Mouse (Mus musculus): Measurements from ENCODE around the gene Ubac2.

DNA sequence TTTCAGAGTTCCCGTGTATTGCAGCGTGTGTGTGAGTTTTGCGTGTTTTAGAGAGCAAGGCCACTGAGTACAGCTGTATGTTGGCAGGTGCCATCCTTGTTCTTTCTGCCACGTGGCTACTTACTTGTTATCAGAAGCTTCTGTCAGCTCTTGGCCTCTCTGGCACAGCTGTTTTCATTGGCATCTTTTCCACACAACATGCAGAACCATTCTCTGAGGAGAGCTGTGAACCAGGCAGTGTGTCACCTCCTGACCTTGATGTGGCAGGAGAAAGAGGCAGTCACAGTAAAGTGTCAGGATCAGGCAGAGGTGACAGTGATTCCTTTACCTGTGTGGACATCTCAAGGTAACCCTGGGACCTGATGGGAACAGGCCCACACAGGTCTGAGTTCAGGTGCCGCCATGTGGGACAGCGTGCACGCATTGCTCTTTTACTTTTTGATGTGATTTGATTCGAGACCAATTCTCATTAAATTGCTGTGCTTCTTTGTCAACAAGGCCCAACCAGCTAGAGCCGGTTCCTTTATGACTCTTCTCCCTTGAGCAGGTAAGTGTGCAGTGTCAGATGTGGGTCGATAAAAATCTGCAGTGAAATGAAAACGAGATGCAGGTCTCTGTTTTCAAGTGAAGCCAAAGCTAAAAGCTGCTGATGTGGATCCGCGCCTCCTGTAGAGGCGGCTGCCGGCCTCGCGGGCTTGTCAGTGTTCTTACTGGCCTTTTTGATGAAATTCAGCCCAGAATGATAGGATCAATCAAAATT, 122.1 kb downstream of the Ubac2 start:
- TF ChIP-seq CTCF (IDR thresholded peaks at IDR 0.05; ENCODE audit: borderline replicate concordance, control insufficient read depth, extremely low read depth, insufficient read depth, low read length, poor library complexity) (no peak), POLR2A (IDR thresholded peaks at IDR 0.05; ENCODE audit: control insufficient read depth, extremely low read depth, insufficient read depth, low read length, poor library complexity) (no peak)

Measured in thymus, adult 2 months (tissue).